Mouse (Mus musculus): ENCODE results near the gene Mtx1. TPM values are rescaled to one million over a fixed set of nuclear protein-coding genes. Genes with fewer than 3 reads are reported as not detected.

The Mtx1 gene
- total RNA-seq (2014; rRNA removed; ENCODE audit: low replicate concordance) (101 and 247 TPM in 2 replicates), polyA plus RNA-seq (2015; fragmentation: Nextera tagmentation; extraction: Ambion mirVana) (96.7 and 99.3 TPM in 2 replicates)

GRCm38 (mm10) chr3:89226900-89227299 lies at the start of gene Mtx1:
TSS of gene Mtx1 (minus strand) at chr3:89227088.
- Histone ChIP-seq H3K27me3 (ENCODE audit: control insufficient read depth, insufficient read depth, low read length) (peaks cover 21% of the 10 kb centered on the region; the same call in 1 of the 2 replicates), H3K4me2 (ENCODE audit: low read depth, low read length) (peak within 1 kb of the TSS; percentile 64), H3K4me3 (ENCODE audit: low read depth, low read length) (peak within 1 kb of the TSS; percentile 50), H3K9me3 (replicated peaks; ENCODE audit: control insufficient read depth, low read length) (no peaks in the 10 kb centered on the region), H3K27ac (ENCODE audit: low read depth) (peak within 1 kb of the TSS; percentile 31; the same call in 1 of the 2 replicates), H3K4me1 (ENCODE audit: control insufficient read depth, insufficient read depth) (peaks cover 11% of the 10 kb centered on the region), H3K36me3 (replicated peaks; ENCODE audit: control insufficient read depth, insufficient read depth, low read length) (no peaks in the 10 kb centered on the region), H3K9ac (replicated peaks; ENCODE audit: low read depth, low read length) (0 out of 2 replicates have a peak within 1 kb of the TSS, but pooled peaks have one; percentile 12)
- TF ChIP-seq EP300 (IDR thresholded peaks at IDR 0.05; ENCODE audit: low read depth) (no peak), CTCF (IDR thresholded peaks at IDR 0.05; ENCODE audit: low read depth) (no peak)
- no peak for ATAC-seq (ENCODE audit: insufficient read depth, low read depth)
- 10% methylated on average over 21 of the region's 21 CpGs for WGBS
- no peak for DNase-seq (ENCODE audit: low spot score)

- H3K9me3 ChIP-seq (replicated peaks; ENCODE audit: control insufficient read depth, low read length) = no peaks in the 10 kb centered on the region
- DNase-seq (ENCODE audit: low spot score) = no peak
- no peak for TF ChIP-seq CTCF (IDR thresholded peaks at IDR 0.05; ENCODE audit: low read depth)
- TF ChIP-seq EP300 (IDR thresholded peaks at IDR 0.05; ENCODE audit: low read depth) = no peak
- H3K4me2 ChIP-seq (ENCODE audit: low read depth, low read length) = no peak overlapping the region
- peaks cover 38% of the 10 kb centered on the region for H3K36me3 ChIP-seq (replicated peaks; ENCODE audit: control insufficient read depth, insufficient read depth, low read length)
- ATAC-seq (ENCODE audit: insufficient read depth, low read depth) = no peak
- 86% methylated on average over 13 of the region's 13 CpGs for WGBS
- peaks cover 23% of the 10 kb centered on the region for H3K4me1 ChIP-seq (ENCODE audit: control insufficient read depth, insufficient read depth)
- no peak overlapping the region for H3K27ac ChIP-seq (ENCODE audit: low read depth)
- H3K27me3 ChIP-seq (ENCODE audit: control insufficient read depth, insufficient read depth, low read length) = no peaks in the 10 kb centered on the region
- no peak overlapping the region for H3K4me3 ChIP-seq (ENCODE audit: low read depth, low read length)
- H3K9ac ChIP-seq (replicated peaks; ENCODE audit: low read depth, low read length) = no peak overlapping the region
These were observed 49.2 kb upstream of the Mtx1 start for GRCm38 (mm10) chr3:89276061-89276460.

GRCm38 (mm10) chr3:89271760-89272159 lies 44.9 kb upstream of the Mtx1 start:
- H3K27me3 ChIP-seq (ENCODE audit: control insufficient read depth, insufficient read depth, low read length) = no peaks in the 10 kb centered on the region
- H3K4me3 ChIP-seq (ENCODE audit: low read depth, low read length) = no peak overlapping the region
- DNase-seq (ENCODE audit: low spot score) = no peak
- 47% methylated on average over 6 of the region's 6 CpGs for WGBS
- H3K4me1 ChIP-seq (ENCODE audit: control insufficient read depth, insufficient read depth) = peaks cover 18% of the 10 kb centered on the region
- TF ChIP-seq EP300 (IDR thresholded peaks at IDR 0.05; ENCODE audit: low read depth) = no peak
- TF ChIP-seq CTCF (IDR thresholded peaks at IDR 0.05; ENCODE audit: low read depth) = no peak
- H3K36me3 ChIP-seq (replicated peaks; ENCODE audit: control insufficient read depth, insufficient read depth, low read length) = peaks cover 38% of the 10 kb centered on the region
- H3K9me3 ChIP-seq (replicated peaks; ENCODE audit: control insufficient read depth, low read length) = no peaks in the 10 kb centered on the region
- H3K9ac ChIP-seq (replicated peaks; ENCODE audit: low read depth, low read length) = no peak overlapping the region
- no peak overlapping the region for H3K27ac ChIP-seq (ENCODE audit: low read depth)
- H3K4me2 ChIP-seq (ENCODE audit: low read depth, low read length) = no peak overlapping the region
- no peak; the same call in 1 of the 2 replicates for ATAC-seq (ENCODE audit: insufficient read depth, low read depth)

GRCm38 (mm10) chr3:89270891-89271290 lies 44.0 kb upstream of the Mtx1 start:
- H3K27ac ChIP-seq (ENCODE audit: low read depth) = peak overlapping the region; percentile 85
- no peaks in the 10 kb centered on the region for H3K27me3 ChIP-seq (ENCODE audit: control insufficient read depth, insufficient read depth, low read length)
- H3K9ac ChIP-seq (replicated peaks; ENCODE audit: low read depth, low read length) = peak overlapping the region; percentile 71; the same call in 1 of the 2 replicates
- WGBS = 38% methylated on average over 6 of the region's 6 CpGs
- ATAC-seq (ENCODE audit: insufficient read depth, low read depth) (peak; percentile 45), DNase-seq (ENCODE audit: low spot score) (peak; percentile 38)
- no peak for TF ChIP-seq CTCF (IDR thresholded peaks at IDR 0.05; ENCODE audit: low read depth)
- TF ChIP-seq EP300 (IDR thresholded peaks at IDR 0.05; ENCODE audit: low read depth) = no peak
- peaks cover 35% of the 10 kb centered on the region for H3K36me3 ChIP-seq (replicated peaks; ENCODE audit: control insufficient read depth, insufficient read depth, low read length)
- peak overlapping the region; percentile 77 for H3K4me2 ChIP-seq (ENCODE audit: low read depth, low read length)
- H3K9me3 ChIP-seq (replicated peaks; ENCODE audit: control insufficient read depth, low read length) = no peaks in the 10 kb centered on the region
- H3K4me1 ChIP-seq (ENCODE audit: control insufficient read depth, insufficient read depth) = peaks cover 20% of the 10 kb centered on the region
- H3K4me3 ChIP-seq (ENCODE audit: low read depth, low read length) = peak overlapping the region; percentile 65; the same call in 1 of the 2 replicates

GRCm38 (mm10) chr3:89270051-89270755 lies 43.3 kb upstream of the Mtx1 start, which contains the start of gene Slc50a1:
TSS of gene Slc50a1 (minus strand) at chr3:89270570.
- peak within 1 kb of the TSS; percentile 65 for H3K4me3 ChIP-seq (ENCODE audit: low read depth, low read length)
- peaks cover 28% of the 10 kb centered on the region for H3K36me3 ChIP-seq (replicated peaks; ENCODE audit: control insufficient read depth, insufficient read depth, low read length)
- peak within 1 kb of the TSS; percentile 71 for H3K9ac ChIP-seq (replicated peaks; ENCODE audit: low read depth, low read length)
- 2% methylated on average over 39 of the region's 39 CpGs for WGBS
- peak within 1 kb of the TSS; percentile 85 for H3K27ac ChIP-seq (ENCODE audit: low read depth)
- no peaks in the 10 kb centered on the region for H3K9me3 ChIP-seq (replicated peaks; ENCODE audit: control insufficient read depth, low read length)
- peak; percentile 60 for DNase-seq (ENCODE audit: low spot score)
- peak within 1 kb of the TSS; percentile 77 for H3K4me2 ChIP-seq (ENCODE audit: low read depth, low read length)
- TF ChIP-seq CTCF (IDR thresholded peaks at IDR 0.05; ENCODE audit: low read depth) (peak; percentile 39), EP300 (IDR thresholded peaks at IDR 0.05; ENCODE audit: low read depth) (0 out of 2 replicates have a peak, but pooled peaks have one; percentile 18)
- ATAC-seq (ENCODE audit: insufficient read depth, low read depth) = peak; percentile 67
- H3K4me1 ChIP-seq (ENCODE audit: control insufficient read depth, insufficient read depth) = peaks cover 20% of the 10 kb centered on the region
- H3K27me3 ChIP-seq (ENCODE audit: control insufficient read depth, insufficient read depth, low read length) = no peaks in the 10 kb centered on the region
